Mouse (Mus musculus): ENCODE results near the gene Gp1ba. TPM values are rescaled to one million over a fixed set of nuclear protein-coding genes. Genes with fewer than 3 reads are reported as not detected.

Gp1ba gene
- polyA plus RNA-seq (2017; shearing (Covaris generic)): under 1 TPM; 0.17 to 0.18 TPM

GRCm38 (mm10) chr11:70638714-70639278 lies at the start of gene Gp1ba:
Gene Gp1ba (plus strand): TSS chr11:70639122.

GRCm38 (mm10) chr11:70615516-70616093 lies 23.3 kb upstream of the Gp1ba start, which contains the start of gene 4930544D05Rik:
Gene 4930544D05Rik (plus strand): TSS chr11:70615848.

GRCm38 (mm10) chr11:70619101-70619500 lies 19.8 kb upstream of the Gp1ba start, which contains the start of gene Chrne:
Gene Chrne (minus strand): TSS chr11:70619216.

GRCm38 (mm10) chr11:70646691-70647650 lies 8.0 kb downstream of the Gp1ba start, which contains the start of the genes Rnf167 and Slc25a11:
Gene Rnf167 (plus strand): TSS chr11:70647235.
Gene Slc25a11 (minus strand): TSS chr11:70647479.

GRCm38 (mm10) chr11:70654198-70654922 lies 15.4 kb downstream of the Gp1ba start, which contains the start of gene Pfn1:
Gene Pfn1 (minus strand): TSS chr11:70654644.

GRCm38 (mm10) chr11:70656964-70657363 lies 18.0 kb downstream of the Gp1ba start, which contains the start of gene Eno3:
Gene Eno3 (plus strand): TSS chr11:70657202.

GRCm38 (mm10) chr11:70668771-70669505 lies 30.0 kb downstream of the Gp1ba start, which contains the start of gene Spag7:
Gene Spag7 (minus strand): TSS chr11:70669416.

GRCm38 (mm10) chr11:70687601-70688199 lies 48.8 kb downstream of the Gp1ba start, which contains the start of gene Camta2:
Gene Camta2 (minus strand): TSS chr11:70688105.

Other genes with a start within 250 kb of the Gp1ba start
- gene Pelp1, start 229.1 kb upstream of the Gp1ba start, polyA plus RNA-seq (2017; shearing (Covaris generic)): 10 to 100 TPM; 11.5 to 13.4 TPM
- 100 to 1,000 TPM; 249 to 281 TPM for gene Arrb2, start 206.5 kb upstream of the Gp1ba start, polyA plus RNA-seq (2017; shearing (Covaris generic))
- gene Med11, start 187.2 kb upstream of the Gp1ba start, polyA plus RNA-seq (2017; shearing (Covaris generic)): 10 to 100 TPM; 72.7 to 76.5 TPM
- not detected for gene Zmynd15, start 179.7 kb upstream of the Gp1ba start, polyA plus RNA-seq (2017; shearing (Covaris generic))
- 1 to 10 TPM in 1 of 2 experiments, under 1 TPM in 1; 0.19 to 1.3 TPM for gene Cxcl16, start 179.1 kb upstream of the Gp1ba start, polyA plus RNA-seq (2017; shearing (Covaris generic))
- 1 to 10 TPM; 2.2 to 2.9 TPM for gene Tm4sf5, start 133.9 kb upstream of the Gp1ba start, polyA plus RNA-seq (2017; shearing (Covaris generic))
- gene Vmo1, start 124.5 kb upstream of the Gp1ba start, polyA plus RNA-seq (2017; shearing (Covaris generic)): not detected
- gene Gltpd2, start 119.9 kb upstream of the Gp1ba start, polyA plus RNA-seq (2017; shearing (Covaris generic)): not detected
- 100 to 1,000 TPM; 312 to 326 TPM for gene Psmb6, start 113.8 kb upstream of the Gp1ba start, polyA plus RNA-seq (2017; shearing (Covaris generic))
- gene Gm40193, start 106.2 kb upstream of the Gp1ba start, polyA plus RNA-seq (2017; shearing (Covaris generic)): not detected
- gene Pld2, start 99.1 kb upstream of the Gp1ba start, polyA plus RNA-seq (2017; shearing (Covaris generic)): 10 to 100 TPM in 1 of 2 experiments, 1 to 10 TPM in 1; 6.9 to 10.1 TPM
- gene Mink1, start 76.2 kb upstream of the Gp1ba start, polyA plus RNA-seq (2017; shearing (Covaris generic)): 10 to 100 TPM; 15.9 to 22.2 TPM
- gene 4930544D05Rik, start 23.3 kb upstream of the Gp1ba start, polyA plus RNA-seq (2017; shearing (Covaris generic)): under 1 TPM; 0.20 to 0.78 TPM
- gene Chrne, start 19.9 kb upstream of the Gp1ba start, polyA plus RNA-seq (2017; shearing (Covaris generic)): 1 to 10 TPM; 1.0 to 1.2 TPM
- 100 to 1,000 TPM; 350 to 474 TPM for gene Rnf167, start 8.1 kb downstream of the Gp1ba start, polyA plus RNA-seq (2017; shearing (Covaris generic))
- 100 to 1,000 TPM; 164 to 182 TPM for gene Slc25a11, start 8.4 kb downstream of the Gp1ba start, polyA plus RNA-seq (2017; shearing (Covaris generic))
- gene Pfn1, start 15.5 kb downstream of the Gp1ba start, polyA plus RNA-seq (2017; shearing (Covaris generic)): 1,000 to 10,000 TPM; 4,492 to 4,564 TPM
- 10 to 100 TPM; 24.7 to 43.8 TPM for gene Eno3, start 18.1 kb downstream of the Gp1ba start, polyA plus RNA-seq (2017; shearing (Covaris generic))
- gene Spag7, start 30.3 kb downstream of the Gp1ba start, polyA plus RNA-seq (2017; shearing (Covaris generic)): 10 to 100 TPM; 75.8 to 87.1 TPM
- gene Camta2, start 49.0 kb downstream of the Gp1ba start, polyA plus RNA-seq (2017; shearing (Covaris generic)): 10 to 100 TPM; 45.4 to 63.7 TPM
- gene Inca1, start 61.0 kb downstream of the Gp1ba start, polyA plus RNA-seq (2017; shearing (Covaris generic)): 1 to 10 TPM in 1 of 2 experiments, not detected in 1; 1.4 TPM
- 1 to 10 TPM; 1.4 to 2.1 TPM for gene Kif1c, start 61.4 kb downstream of the Gp1ba start, polyA plus RNA-seq (2017; shearing (Covaris generic))
- 1 to 10 TPM; 8.9 to 9.4 TPM for gene Zfp3, start 125.1 kb downstream of the Gp1ba start, polyA plus RNA-seq (2017; shearing (Covaris generic))
- 1 to 10 TPM in 1 of 2 experiments, not detected in 1; 1.1 TPM for gene Scimp, start 173.5 kb downstream of the Gp1ba start, polyA plus RNA-seq (2017; shearing (Covaris generic))
- 10 to 100 TPM; 48.1 to 65.4 TPM for gene Rabep1, start 205.7 kb downstream of the Gp1ba start, polyA plus RNA-seq (2017; shearing (Covaris generic))

Data from inflammation-experienced regulatory T-cells (primary cell).